Mouse (Mus musculus) erythroblast, embryonic 14.5 days (primary cell): ENCODE measurements around the gene Spata22. TPM values are rescaled to one million over a fixed set of nuclear protein-coding genes. Genes with fewer than 3 reads are reported as not detected.
"Not testable (repeated sequence)": the region's sequence is repeated elsewhere in the genome, so short reads cannot be mapped to it uniquely, and the experiment has no call there.

ENCODE experiments used
- H3K27me3 ChIP-seq: 2 replicates; pipeline ENCODE4 v1.6.1; 2012; ENCODE audit warnings: inconsistent platforms; ENCODE audit not compliant: control insufficient read depth
- H3K36me3 ChIP-seq: 2 replicates; pipeline ENCODE4 v1.6.1; 2012; ENCODE audit warnings: mild to moderate bottlenecking, inconsistent platforms; ENCODE audit not compliant: control insufficient read depth
- H3K4me1 ChIP-seq: 2 replicates; pipeline ENCODE4 v1.6.1; 2012; ENCODE audit warnings: inconsistent platforms; ENCODE audit not compliant: control insufficient read depth
- H3K4me3 ChIP-seq: replicated peaks from 2 replicates; pipeline ENCODE3; 2012; ENCODE audit warnings: moderate library complexity, mild to moderate bottlenecking, inconsistent platforms
- H3K9me3 ChIP-seq: 2 replicates; pipeline ENCODE4 v1.6.1; 2012; ENCODE audit warnings: low read length, inconsistent platforms, mixed read lengths; ENCODE audit not compliant: control insufficient read depth
- GATA1 ChIP-seq: IDR thresholded peaks from 2 replicates; pipeline ENCODE4 v1.6.1; 2012; ENCODE audit warnings: low read length, inconsistent platforms, mixed read lengths
- TAL1 ChIP-seq: IDR thresholded peaks from 3 replicates; pipeline ENCODE4 v1.6.1; 2012; ENCODE audit warnings: low read length, inconsistent platforms, mixed read lengths
- polyA plus RNA-seq: library from polyadenylated mRNA; stranded (reverse); fragments of >175 nt; gene quantifications from 2 replicates; pipeline ENCODE4 v1.2.3, GENCODE M21; 2012

Spata22 gene
- not detected in 2 replicates for polyA plus RNA-seq

DNA sequence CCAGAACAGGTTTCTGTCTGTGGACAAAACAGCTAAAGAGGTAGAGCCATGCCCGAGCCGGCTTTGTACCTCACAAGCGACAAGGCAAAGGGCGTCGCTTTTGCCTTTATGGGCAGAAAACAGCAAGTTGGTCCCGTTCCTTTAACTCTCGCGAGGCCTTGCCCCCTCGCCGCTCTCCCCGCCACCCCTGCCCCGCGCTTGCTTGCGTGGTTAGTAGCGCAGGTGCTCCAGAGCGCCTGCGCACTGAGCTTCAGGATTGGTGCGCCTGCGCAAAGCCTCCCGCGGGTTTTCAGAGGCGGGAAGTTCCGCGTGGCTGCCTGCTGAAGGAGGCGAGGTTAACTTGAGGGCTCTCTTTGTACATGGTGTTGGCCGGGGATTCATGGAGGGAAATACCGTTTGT, at the start of gene Spata22, which contains the start of the genes Aspa and Gm49340:
Gene Spata22 (plus strand): TSS at position 300 of the 400 bp plus-strand sequence.
Gene Aspa (minus strand): TSS at position 155 of the 400 bp plus-strand sequence.
Gene Gm49340 (plus strand): TSS at position 300 of the 400 bp plus-strand sequence.
- TF ChIP-seq TAL1 (no peak), GATA1 (no peak)
- H3K4me3 ChIP-seq = no peak within 1 kb of the TSS
- no peaks in the 10 kb centered on the region for H3K27me3 ChIP-seq
- H3K36me3 ChIP-seq = no peaks in the 10 kb centered on the region
- no peaks in the 10 kb centered on the region for H3K4me1 ChIP-seq
- peaks cover 9% of the 10 kb centered on the region; the same call in 1 of the 2 replicates for H3K9me3 ChIP-seq

DNA sequence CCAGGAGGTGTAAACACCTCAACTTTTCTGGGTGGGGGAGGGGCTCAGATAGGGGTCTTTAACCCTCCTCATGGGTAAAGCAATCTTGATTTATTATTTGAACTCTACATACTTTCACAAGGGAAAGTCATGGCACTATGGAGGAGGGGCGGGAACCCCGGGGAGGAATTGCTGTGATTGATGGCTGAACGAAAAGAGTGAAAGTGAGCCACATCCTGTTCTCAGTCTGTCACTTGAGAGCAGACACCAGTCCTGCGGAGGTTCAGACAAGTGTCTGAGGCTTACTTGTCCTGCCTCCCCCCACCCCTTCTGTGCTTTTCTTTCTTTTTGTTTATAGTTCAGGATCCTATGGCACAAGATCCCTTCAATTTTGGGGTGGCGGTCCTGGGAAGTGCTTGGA, 48.8 kb upstream of the Spata22 start:
- Histone ChIP-seq H3K4me1 (no peaks in the 10 kb centered on the region), H3K4me3 (no peak overlapping the region), H3K27me3 (no peaks in the 10 kb centered on the region), H3K9me3 (no peaks in the 10 kb centered on the region), H3K36me3 (no peaks in the 10 kb centered on the region)
- no peak for TF ChIP-seq GATA1
- no peak for TF ChIP-seq TAL1

DNA sequence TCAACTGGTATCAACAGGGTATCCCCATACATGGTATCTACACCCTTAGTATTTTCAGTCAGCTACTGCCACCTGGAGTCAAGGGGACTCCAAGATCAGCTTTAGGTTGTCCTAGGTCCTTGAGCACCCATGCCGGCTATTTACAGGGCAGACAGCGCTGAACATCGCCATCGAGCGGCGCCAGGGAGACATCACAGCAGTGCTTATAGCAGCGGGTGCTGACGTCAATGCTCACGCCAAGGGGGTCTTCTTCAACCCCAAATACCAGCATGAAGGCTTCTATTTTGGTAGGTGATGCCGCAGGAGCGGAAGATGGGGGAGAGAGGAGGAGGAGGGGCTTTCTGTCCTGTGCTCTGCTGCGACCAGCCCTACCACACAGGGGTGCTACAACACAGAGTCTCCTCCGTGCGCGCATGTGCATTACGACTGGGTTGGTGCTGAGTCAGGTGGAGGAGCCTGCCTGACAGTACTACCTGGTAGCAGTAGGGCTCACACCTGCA, 48.0 kb upstream of the Spata22 start:
- H3K4me1 ChIP-seq = no peaks in the 10 kb centered on the region
- H3K27me3 ChIP-seq = no peaks in the 10 kb centered on the region
- H3K4me3 ChIP-seq = no peak overlapping the region
- no peaks in the 10 kb centered on the region for H3K36me3 ChIP-seq
- TF ChIP-seq TAL1 (no peak), GATA1 (no peak)
- no peaks in the 10 kb centered on the region for H3K9me3 ChIP-seq

DNA sequence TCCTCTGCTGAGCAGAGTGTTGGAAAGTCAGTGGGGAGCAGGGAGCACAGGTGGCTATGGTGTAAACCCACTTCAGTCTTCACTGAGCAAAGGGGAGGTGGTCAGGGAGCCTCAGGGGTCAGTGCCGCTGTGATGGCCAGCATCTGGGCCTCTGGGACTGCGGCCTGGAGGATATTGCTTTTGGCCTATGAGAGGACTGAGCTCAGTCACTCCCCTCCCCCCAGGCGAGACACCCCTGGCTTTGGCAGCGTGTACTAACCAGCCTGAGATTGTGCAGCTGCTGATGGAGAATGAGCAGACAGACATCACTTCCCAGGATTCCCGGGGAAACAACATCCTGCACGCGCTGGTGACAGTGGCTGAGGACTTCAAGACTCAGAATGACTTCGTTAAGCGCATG, 46.2 kb upstream of the Spata22 start:
- no peak overlapping the region for H3K4me3 ChIP-seq
- H3K27me3 ChIP-seq = no peaks in the 10 kb centered on the region
- no peaks in the 10 kb centered on the region for H3K4me1 ChIP-seq
- H3K36me3 ChIP-seq = no peaks in the 10 kb centered on the region
- no peak for TF ChIP-seq GATA1
- no peak for TF ChIP-seq TAL1
- H3K9me3 ChIP-seq = no peaks in the 10 kb centered on the region

DNA sequence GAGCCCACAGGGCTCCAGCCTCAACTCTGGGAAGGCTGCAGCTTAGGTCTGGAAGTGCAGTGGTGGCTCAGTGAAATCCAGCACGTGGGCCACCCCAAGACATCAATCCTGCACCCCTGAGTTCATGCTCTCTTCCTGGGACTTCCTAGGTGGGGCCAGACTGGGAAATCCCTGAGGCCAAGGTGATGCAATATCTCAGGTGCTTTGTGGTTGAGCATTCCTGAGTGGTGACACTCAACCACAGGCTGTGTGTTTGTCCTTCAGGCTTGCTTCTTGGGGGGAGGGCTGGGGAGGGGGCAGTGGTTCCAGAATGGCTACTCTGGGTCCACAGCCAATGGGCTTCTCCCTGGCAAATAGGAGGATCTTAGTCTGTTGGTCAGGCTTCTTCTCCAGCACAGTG, 45.6 kb upstream of the Spata22 start:
- Histone ChIP-seq H3K27me3 (no peaks in the 10 kb centered on the region), H3K9me3 (no peaks in the 10 kb centered on the region), H3K4me1 (no peaks in the 10 kb centered on the region), H3K36me3 (no peaks in the 10 kb centered on the region), H3K4me3 (no peak overlapping the region)
- no peak for TF ChIP-seq GATA1
- TF ChIP-seq TAL1 = no peak

DNA sequence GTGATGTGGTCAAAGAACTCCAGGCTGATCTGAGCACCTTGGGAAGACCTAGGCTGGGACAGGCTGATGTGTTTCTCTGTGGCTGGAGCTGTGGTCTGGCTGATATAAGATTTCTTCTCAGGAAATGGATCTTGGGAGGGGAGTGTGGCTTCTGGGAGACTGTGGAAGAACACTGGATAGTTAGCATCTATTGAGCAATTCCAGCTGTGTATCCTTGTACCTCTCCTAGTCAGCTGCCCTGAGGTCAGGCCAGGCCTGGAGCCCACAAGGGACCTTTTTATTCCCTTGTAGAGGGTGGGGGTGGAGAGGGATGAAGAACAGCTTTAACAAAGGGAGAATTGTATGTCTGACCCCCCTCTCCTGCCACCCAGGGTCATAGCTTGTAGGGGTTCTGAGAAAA, 45.2 kb upstream of the Spata22 start:
- TF ChIP-seq GATA1 (no peak), TAL1 (no peak)
- Histone ChIP-seq H3K27me3 (no peaks in the 10 kb centered on the region), H3K9me3 (no peaks in the 10 kb centered on the region), H3K4me3 (no peak overlapping the region), H3K36me3 (no peaks in the 10 kb centered on the region), H3K4me1 (no peaks in the 10 kb centered on the region)

DNA sequence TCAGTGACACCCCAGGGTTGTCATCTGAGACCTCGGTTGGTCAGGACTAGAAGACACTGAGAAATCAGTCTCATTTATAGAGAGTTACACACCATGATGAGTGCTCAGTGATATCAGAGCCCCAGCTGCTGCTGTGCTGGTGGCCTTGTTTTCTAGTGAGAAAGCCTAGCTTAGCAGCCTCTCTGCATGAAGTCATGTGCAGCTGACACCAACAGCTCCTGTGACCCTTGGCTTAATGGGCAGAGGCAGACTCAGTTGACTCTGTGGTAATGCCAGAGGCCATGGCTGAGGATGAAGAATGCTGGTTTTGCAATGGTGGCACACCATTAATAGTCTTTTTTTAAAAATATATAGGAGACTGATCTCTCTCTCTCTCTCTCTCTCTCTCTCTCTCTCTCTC, 39.9 kb upstream of the Spata22 start:
- no peaks in the 10 kb centered on the region for H3K27me3 ChIP-seq
- no peaks in the 10 kb centered on the region for H3K9me3 ChIP-seq
- TF ChIP-seq GATA1 = no peak
- no peaks in the 10 kb centered on the region for H3K4me1 ChIP-seq
- no peak overlapping the region for H3K4me3 ChIP-seq
- H3K36me3 ChIP-seq = no peaks in the 10 kb centered on the region

DNA sequence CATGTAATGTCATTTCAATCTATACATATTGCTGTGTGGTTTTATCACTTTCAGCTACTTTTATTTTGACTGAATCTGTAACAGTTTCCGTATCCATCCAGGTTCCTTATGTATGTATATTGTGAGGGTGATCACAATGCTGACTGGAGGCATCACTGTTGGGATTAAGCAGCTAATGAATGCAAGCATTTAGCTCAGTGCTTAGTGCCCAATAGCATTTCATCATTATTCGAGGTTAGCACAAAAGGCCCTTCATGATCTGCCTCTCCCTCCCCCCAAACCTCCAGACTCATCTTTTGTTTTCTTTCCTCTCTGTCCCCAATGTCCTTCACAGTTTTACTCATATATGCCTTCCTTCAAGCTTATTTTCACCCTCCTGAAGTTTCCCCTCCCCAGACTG, 26.4 kb upstream of the Spata22 start:
- TF ChIP-seq GATA1 = no peak
- no peak for TF ChIP-seq TAL1
- no peaks in the 10 kb centered on the region for H3K36me3 ChIP-seq
- no peak overlapping the region for H3K4me3 ChIP-seq
- no peaks in the 10 kb centered on the region for H3K4me1 ChIP-seq
- H3K27me3 ChIP-seq = no peaks in the 10 kb centered on the region
- H3K9me3 ChIP-seq = no peaks in the 10 kb centered on the region

DNA sequence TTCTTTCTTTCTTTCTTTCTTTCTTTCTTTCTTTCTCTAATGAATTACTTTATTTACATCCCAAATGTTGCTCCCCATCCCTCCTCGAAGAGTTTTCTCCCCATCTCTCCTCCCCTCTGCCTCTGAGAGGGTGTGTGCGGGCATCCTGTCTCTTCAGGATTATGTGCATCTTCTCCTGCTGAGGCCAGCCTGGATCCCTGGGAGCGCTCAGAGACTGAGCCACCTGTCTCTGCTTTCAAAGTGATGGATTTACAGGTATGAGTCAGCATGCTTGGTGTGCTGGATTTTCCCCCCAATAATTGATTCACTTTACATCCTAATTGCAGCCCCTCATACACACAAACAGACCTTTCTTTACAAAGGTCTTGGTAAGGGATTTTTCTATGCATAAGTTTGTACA, 13.6 kb upstream of the Spata22 start:
- no peak for TF ChIP-seq GATA1
- no peak for TF ChIP-seq TAL1
- Histone ChIP-seq H3K27me3 (no peaks in the 10 kb centered on the region), H3K36me3 (no peaks in the 10 kb centered on the region), H3K9me3 (no peaks in the 10 kb centered on the region), H3K4me3 (no peak overlapping the region), H3K4me1 (no peaks in the 10 kb centered on the region)

DNA sequence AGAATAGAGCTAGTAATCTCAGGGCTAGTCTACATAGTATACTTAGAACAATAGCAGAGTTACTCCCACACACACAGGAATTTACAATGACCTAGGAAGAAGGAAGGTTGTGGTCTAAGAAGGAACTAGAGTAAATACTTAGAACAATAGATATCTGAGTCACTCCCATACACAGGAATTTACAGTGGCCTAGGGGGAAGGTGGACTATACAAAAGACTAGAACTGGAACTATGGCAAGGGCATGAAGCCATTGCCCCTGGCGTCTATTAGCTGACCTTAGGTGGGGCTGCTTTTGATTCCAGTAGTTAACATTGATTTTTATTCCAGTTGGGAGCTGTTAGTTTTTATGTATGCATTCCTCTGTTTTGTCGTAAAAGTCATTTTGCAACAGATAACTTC, 11.0 kb upstream of the Spata22 start:
- not testable (repeated sequence) for H3K36me3 ChIP-seq, H3K27me3 ChIP-seq, H3K4me3 ChIP-seq, H3K9me3 ChIP-seq, H3K4me1 ChIP-seq

DNA sequence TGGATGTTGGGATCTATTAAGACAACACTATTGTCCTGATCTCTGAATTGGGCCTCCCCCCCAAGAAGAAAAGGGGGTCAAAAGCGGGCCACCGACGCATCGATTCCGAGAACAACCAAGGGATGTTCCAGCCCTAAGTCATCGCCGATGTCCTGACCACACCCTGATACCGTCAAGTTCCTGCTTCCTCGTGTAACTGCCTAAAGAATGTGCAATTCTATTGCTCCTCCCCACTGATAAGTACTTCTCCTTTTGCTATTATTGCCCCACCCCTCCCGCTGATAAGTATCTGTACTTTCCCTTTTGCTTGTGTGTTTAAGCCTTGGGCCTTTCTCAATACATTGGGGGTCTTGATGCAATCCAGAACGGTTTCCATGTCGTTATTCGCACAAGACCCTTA, 8.5 kb upstream of the Spata22 start:
- not testable (repeated sequence) for H3K36me3 ChIP-seq, H3K9me3 ChIP-seq, H3K27me3 ChIP-seq, H3K4me3 ChIP-seq, H3K4me1 ChIP-seq
